Mouse (Mus musculus): ENCODE measurements around the gene Kcnj9. TPM values are rescaled to one million over a fixed set of nuclear protein-coding genes. Genes with fewer than 3 reads are reported as not detected.

The Kcnj9 gene
- polyA plus RNA-seq, 1 experiment from 2014 or later, result 1.3 TPM

GRCm38 (mm10) chr1:172322725-172323124 lies 6.4 kb downstream of the Kcnj9 start:
- Histone ChIP-seq H3K4me2 (ENCODE audit: low read length) (no peak overlapping the region), H3K9me3 (replicated peaks; ENCODE audit: control insufficient read depth, low read length) (no peaks in the 10 kb centered on the region), H3K27ac (ENCODE audit: low read depth, low read length) (peak overlapping the region; percentile 27; the same call in 1 of the 2 replicates), H3K4me3 (ENCODE audit: low read depth, low read length) (no peak overlapping the region), H3K9ac (ENCODE audit: low read length) (peak overlapping the region; percentile 7; the same call in 1 of the 2 replicates), H3K36me3 (ENCODE audit: control insufficient read depth, insufficient read depth, low read length) (peaks cover 31% of the 10 kb centered on the region), H3K27me3 (replicated peaks; ENCODE audit: control insufficient read depth, insufficient read depth, low read length) (no peaks in the 10 kb centered on the region), H3K4me1 (ENCODE audit: control insufficient read depth, insufficient read depth, low read length) (peaks cover 15% of the 10 kb centered on the region)
- 44% methylated on average over 13 of the region's 13 CpGs for WGBS
- DNase-seq (ENCODE audit: low spot score), result no peak
- ATAC-seq, result no peak

GRCm38 (mm10) chr1:172319921-172320411 lies 9.2 kb downstream of the Kcnj9 start:
- H3K4me3 ChIP-seq (ENCODE audit: low read depth, low read length), result no peak overlapping the region
- ATAC-seq (peak; percentile 64), DNase-seq (ENCODE audit: low spot score) (peak; percentile 78)
- H3K9ac ChIP-seq (ENCODE audit: low read length), result no peak overlapping the region
- H3K27me3 ChIP-seq (replicated peaks; ENCODE audit: control insufficient read depth, insufficient read depth, low read length), result no peaks in the 10 kb centered on the region
- H3K9me3 ChIP-seq (replicated peaks; ENCODE audit: control insufficient read depth, low read length), result no peaks in the 10 kb centered on the region
- WGBS, result 15% methylated on average over 5 of the region's 5 CpGs
- H3K4me2 ChIP-seq (ENCODE audit: low read length), result no peak overlapping the region
- H3K27ac ChIP-seq (ENCODE audit: low read depth, low read length), result peak overlapping the region; percentile 74; the same call in 1 of the 2 replicates
- peaks cover 49% of the 10 kb centered on the region for H3K36me3 ChIP-seq (ENCODE audit: control insufficient read depth, insufficient read depth, low read length)
- H3K4me1 ChIP-seq (ENCODE audit: control insufficient read depth, insufficient read depth, low read length), result peaks cover 26% of the 10 kb centered on the region

- H3K9ac ChIP-seq (ENCODE audit: low read length), result no peak overlapping the region
- no peak overlapping the region for H3K4me2 ChIP-seq (ENCODE audit: low read length)
- H3K9me3 ChIP-seq (replicated peaks; ENCODE audit: control insufficient read depth, low read length), result no peaks in the 10 kb centered on the region
- no peaks in the 10 kb centered on the region for H3K27me3 ChIP-seq (replicated peaks; ENCODE audit: control insufficient read depth, insufficient read depth, low read length)
- no peak for DNase-seq (ENCODE audit: low spot score)
- ATAC-seq, result no peak
- no peak overlapping the region for H3K4me3 ChIP-seq (ENCODE audit: low read depth, low read length)
- peak overlapping the region; percentile 74 for H3K27ac ChIP-seq (ENCODE audit: low read depth, low read length)
- 66% methylated on average over 7 of the region's 7 CpGs for WGBS
- peaks cover 49% of the 10 kb centered on the region for H3K36me3 ChIP-seq (ENCODE audit: control insufficient read depth, insufficient read depth, low read length)
- peaks cover 31% of the 10 kb centered on the region for H3K4me1 ChIP-seq (ENCODE audit: control insufficient read depth, insufficient read depth, low read length)
These were observed 9.8 kb downstream of the Kcnj9 start for GRCm38 (mm10) chr1:172319346-172319745.

- no peak for DNase-seq (ENCODE audit: low spot score)
- Histone ChIP-seq H3K27ac (ENCODE audit: low read depth, low read length) (peak overlapping the region; percentile 74; the same call in 1 of the 2 replicates), H3K4me3 (ENCODE audit: low read depth, low read length) (no peak overlapping the region), H3K36me3 (ENCODE audit: control insufficient read depth, insufficient read depth, low read length) (peaks cover 49% of the 10 kb centered on the region), H3K9ac (ENCODE audit: low read length) (peak overlapping the region; percentile 41; the same call in 1 of the 2 replicates), H3K4me2 (ENCODE audit: low read length) (no peak overlapping the region), H3K9me3 (replicated peaks; ENCODE audit: control insufficient read depth, low read length) (no peaks in the 10 kb centered on the region), H3K27me3 (replicated peaks; ENCODE audit: control insufficient read depth, insufficient read depth, low read length) (no peaks in the 10 kb centered on the region), H3K4me1 (ENCODE audit: control insufficient read depth, insufficient read depth, low read length) (peaks cover 39% of the 10 kb centered on the region)
- ATAC-seq, result no peak
- WGBS, result 80% methylated on average over 19 of the region's 19 CpGs
These were observed 10.6 kb downstream of the Kcnj9 start for GRCm38 (mm10) chr1:172318424-172319035.

GRCm38 (mm10) chr1:172317946-172318345 lies 11.2 kb downstream of the Kcnj9 start:
- peaks cover 49% of the 10 kb centered on the region for H3K36me3 ChIP-seq (ENCODE audit: control insufficient read depth, insufficient read depth, low read length)

GRCm38 (mm10) chr1:172317431-172317830 lies 11.7 kb downstream of the Kcnj9 start:
- no peak for ATAC-seq
- 61% methylated on average over 18 of the region's 18 CpGs for WGBS
- H3K27me3 ChIP-seq (replicated peaks; ENCODE audit: control insufficient read depth, insufficient read depth, low read length), result no peaks in the 10 kb centered on the region
- H3K9ac ChIP-seq (ENCODE audit: low read length), result peak overlapping the region; percentile 41; the same call in 1 of the 2 replicates
- peaks cover 40% of the 10 kb centered on the region for H3K4me1 ChIP-seq (ENCODE audit: control insufficient read depth, insufficient read depth, low read length)
- peaks cover 49% of the 10 kb centered on the region for H3K36me3 ChIP-seq (ENCODE audit: control insufficient read depth, insufficient read depth, low read length)
- no peak overlapping the region for H3K4me3 ChIP-seq (ENCODE audit: low read depth, low read length)
- no peaks in the 10 kb centered on the region for H3K9me3 ChIP-seq (replicated peaks; ENCODE audit: control insufficient read depth, low read length)
- no peak for DNase-seq (ENCODE audit: low spot score)
- H3K4me2 ChIP-seq (ENCODE audit: low read length), result no peak overlapping the region
- peak overlapping the region; percentile 74 for H3K27ac ChIP-seq (ENCODE audit: low read depth, low read length)

More at GRCm38 (mm10) chr1:172317946-172318345, 11.2 kb downstream of the Kcnj9 start:
- Histone ChIP-seq H3K27me3 (replicated peaks; ENCODE audit: control insufficient read depth, insufficient read depth, low read length) (no peaks in the 10 kb centered on the region), H3K27ac (ENCODE audit: low read depth, low read length) (peak overlapping the region; percentile 74), H3K4me2 (ENCODE audit: low read length) (no peak overlapping the region), H3K4me1 (ENCODE audit: control insufficient read depth, insufficient read depth, low read length) (peaks cover 44% of the 10 kb centered on the region), H3K9me3 (replicated peaks; ENCODE audit: control insufficient read depth, low read length) (no peaks in the 10 kb centered on the region), H3K9ac (ENCODE audit: low read length) (peak overlapping the region; percentile 41; the same call in 1 of the 2 replicates), H3K4me3 (ENCODE audit: low read depth, low read length) (no peak overlapping the region)
- WGBS, result 61% methylated on average over 15 of the region's 15 CpGs
- ATAC-seq (no peak), DNase-seq (ENCODE audit: low spot score) (no peak)

- Histone ChIP-seq H3K9ac (ENCODE audit: low read length) (peak overlapping the region; percentile 50), H3K27ac (ENCODE audit: low read depth, low read length) (peak overlapping the region; percentile 92), H3K4me1 (ENCODE audit: control insufficient read depth, insufficient read depth, low read length) (peaks cover 43% of the 10 kb centered on the region), H3K9me3 (replicated peaks; ENCODE audit: control insufficient read depth, low read length) (no peaks in the 10 kb centered on the region), H3K4me3 (ENCODE audit: low read depth, low read length) (0 out of 2 replicates have a peak overlapping the region, but pooled peaks have one; percentile 14), H3K4me2 (ENCODE audit: low read length) (peak overlapping the region; percentile 68), H3K36me3 (ENCODE audit: control insufficient read depth, insufficient read depth, low read length) (peaks cover 35% of the 10 kb centered on the region), H3K27me3 (replicated peaks; ENCODE audit: control insufficient read depth, insufficient read depth, low read length) (no peaks in the 10 kb centered on the region)
- ATAC-seq (peak; percentile 33), DNase-seq (ENCODE audit: low spot score) (peak; percentile 85)
- WGBS, result 16% methylated on average over 3 of the region's 3 CpGs
These were observed 14.2 kb downstream of the Kcnj9 start for GRCm38 (mm10) chr1:172314911-172315310.

- Histone ChIP-seq H3K27ac (ENCODE audit: low read depth, low read length) (peak overlapping the region; percentile 92), H3K4me3 (ENCODE audit: low read depth, low read length) (peak overlapping the region; percentile 70), H3K4me1 (ENCODE audit: control insufficient read depth, insufficient read depth, low read length) (peaks cover 50% of the 10 kb centered on the region), H3K27me3 (replicated peaks; ENCODE audit: control insufficient read depth, insufficient read depth, low read length) (no peaks in the 10 kb centered on the region), H3K36me3 (ENCODE audit: control insufficient read depth, insufficient read depth, low read length) (peaks cover 28% of the 10 kb centered on the region), H3K9ac (ENCODE audit: low read length) (peak overlapping the region; percentile 76), H3K9me3 (replicated peaks; ENCODE audit: control insufficient read depth, low read length) (no peaks in the 10 kb centered on the region), H3K4me2 (ENCODE audit: low read length) (peak overlapping the region; percentile 68)
- ATAC-seq (no peak), DNase-seq (ENCODE audit: low spot score) (no peak)
- 65% methylated on average over 10 of the region's 10 CpGs for WGBS
These were observed 15.3 kb downstream of the Kcnj9 start for GRCm38 (mm10) chr1:172313613-172314411.

All from forebrain, embryonic 14.5 days (tissue).